22 mouse cellular contexts compared by ENCODE assay signal in the genomic region with DNA sequence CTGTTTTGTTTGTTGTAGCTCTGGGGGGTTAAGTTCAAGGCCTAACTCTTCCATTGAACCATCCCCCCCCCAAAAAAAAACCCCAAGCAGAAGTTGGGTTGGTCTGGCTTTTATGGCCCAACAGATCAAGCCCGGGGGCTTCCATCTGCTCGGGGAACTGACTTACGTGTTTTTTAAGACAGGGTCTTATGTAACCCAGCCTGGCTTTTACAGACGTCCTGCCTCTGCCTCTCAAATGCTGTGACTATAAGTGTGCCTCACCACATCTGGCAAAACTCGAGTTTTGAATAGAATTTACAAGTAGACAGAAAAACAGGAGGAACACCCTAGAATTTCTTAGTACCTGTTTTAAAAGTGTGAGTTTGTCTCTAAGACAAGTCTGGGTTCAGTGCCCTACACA. TPM values are rescaled to one million over a fixed set of nuclear protein-coding genes. Genes with fewer than 3 reads are reported as not detected.
A peak's percentile ranks its signal among the peaks of the same experiment; 100 is the strongest.
DNase-seq lines count a peak whose midpoint lies in the region; ATAC-seq and TF ChIP-seq lines count a peak whose summit lies in the region.
"Had no signal": no experiment of that assay in that cellular context is flagged by ENCODE, and none has a peak within 500 bp of the region (broad histone marks: within the 10 kb centered on the region; RNA-seq: fewer than 3 reads in every experiment).

No protein-coding gene starts in this region.

- no peak overlapping the region for H3K4me3 ChIP-seq in kidney, embryonic 16.5 days (ENCODE audit: low read length)
- H3K4me3 ChIP-seq in left cerebral cortex, adult 2 months: no peak overlapping the region
- H3K4me3 ChIP-seq: embryonic facial prominence, embryonic 12.5 days; forebrain, embryonic 15.5 days; heart, embryonic 12.5 days; hindbrain, embryonic 15.5 days had no signal

- 0 out of 2 replicates have a peak, but pooled peaks cover 3% of the 10 kb centered on the region for H3K27me3 ChIP-seq in kidney, embryonic 16.5 days (ENCODE audit: insufficient read depth, low read length)

- DNase-seq in cerebellum, adult 11 months: peak; percentile 7
- DNase-seq in cerebellum, postnatal 25 days: no peak
- DNase-seq in cerebellum, adult 9-11 months: peak; percentile 39
- no peak for DNase-seq in cerebellum, postnatal 4 days (ENCODE audit: low spot score in 2 of 2)
- DNase-seq in kidney, adult 9 months: no peak
- no peak for DNase-seq in left cerebral cortex, adult 2 months (ENCODE audit: extremely low spot score in 1 of 2, low spot score in 2 of 2)
- no peak for DNase-seq in left cerebral cortex, postnatal 10 days (ENCODE audit: extremely low spot score in 1 of 2, low spot score in 2 of 2)
- DNase-seq: adrenal gland, adult 8-10 months; adrenal gland, postnatal 36 days; B cell, adult 2 months; gastrocnemius, postnatal 10 days had no signal

- peak overlapping the region; percentile 37; the same call in 1 of the 2 replicates for H3K27ac ChIP-seq in kidney, embryonic 16.5 days (ENCODE audit: low read length)
- peak overlapping the region; percentile 91 for H3K27ac ChIP-seq in left cerebral cortex, adult 2 months
- H3K27ac ChIP-seq: embryonic facial prominence, embryonic 12.5 days; forebrain, embryonic 15.5 days; hindbrain, embryonic 15.5 days had no signal

- no peaks in the 10 kb centered on the region for H3K36me3 ChIP-seq in kidney, embryonic 16.5 days (ENCODE audit: insufficient read depth, low read length)
- H3K36me3 ChIP-seq: embryonic facial prominence, embryonic 12.5 days; forebrain, embryonic 15.5 days; heart, embryonic 12.5 days; hindbrain, embryonic 15.5 days had no signal

- WGBS in kidney, embryonic 16.5 days: 63% methylated on average over 5 of the region's 5 CpGs

- intact Hi-C loops in left cerebral cortex, adult 2 months (cut with DNase I): loop anchor here (10.0 kb wide), 1 partner anchor 337 kb away; a partner anchor contains a TSS
- intact Hi-C loops in left cerebral cortex, postnatal 10 days (cut with DNase I): no loop called here

- H3K9ac ChIP-seq in kidney, embryonic 16.5 days (replicated peaks; ENCODE audit: low read length): no peak overlapping the region
- H3K9ac ChIP-seq: embryonic facial prominence, embryonic 12.5 days; forebrain, embryonic 15.5 days; heart, embryonic 12.5 days; hindbrain, embryonic 15.5 days had no signal

- no peak for TF ChIP-seq CTCF in left cerebral cortex, adult 2 months (IDR thresholded peaks at IDR 0.05)

- no peak for ATAC-seq in kidney, embryonic 16.5 days (ENCODE audit: low FRiP score, low TSS enrichment)
- ATAC-seq: CD4-positive, CD25-positive, alpha-beta regulatory T cell, adult 4 months; forebrain, embryonic 15.5 days had no signal

- no peaks in the 10 kb centered on the region for H3K9me3 ChIP-seq in kidney, embryonic 16.5 days (ENCODE audit: low read length)
- H3K9me3 ChIP-seq: embryonic facial prominence, embryonic 12.5 days; forebrain, embryonic 15.5 days; G1E; heart, embryonic 12.5 days; hindbrain, embryonic 15.5 days had no signal

- H3K4me2 ChIP-seq in kidney, embryonic 16.5 days (replicated peaks; ENCODE audit: low read depth, low read length): no peak overlapping the region
- H3K4me2 ChIP-seq: embryonic facial prominence, embryonic 12.5 days; forebrain, embryonic 15.5 days; heart, embryonic 12.5 days; hindbrain, embryonic 15.5 days had no signal

- peaks cover 63% of the 10 kb centered on the region for H3K4me1 ChIP-seq in kidney, embryonic 16.5 days (ENCODE audit: insufficient read depth, low read length)

RNA-seq across cellular contexts. Expression of a gene that starts 14.8 kb away (rescaled TPM):
- 53.9 and 57.7 TPM in 2 replicates for polyA plus RNA-seq in kidney, embryonic 16.5 days (2015; fragmentation: Nextera tagmentation; extraction: Ambion mirVana)
- 100 to 1,000 TPM in 1 of 2 experiments, 10 to 100 TPM in 1; 99.3 to 120 TPM for total RNA-seq in left cerebral cortex, adult 2 months (2021)
- 10 to 100 TPM; 58.2 to 64.0 TPM for total RNA-seq in left cerebral cortex, postnatal 10 days (2021)

RNA-seq across cellular contexts. Expression of a gene that starts 19.9 kb away (rescaled TPM):
- 0.10 and 0.25 TPM in 2 replicates for polyA plus RNA-seq in kidney, embryonic 16.5 days (2015; fragmentation: Nextera tagmentation; extraction: Ambion mirVana)
- total RNA-seq in left cerebral cortex, adult 2 months (2021): 1 to 10 TPM in 1 of 2 experiments, under 1 TPM in 1; 0.82 to 1.6 TPM
- total RNA-seq in left cerebral cortex, postnatal 10 days (2021): under 1 TPM in 1 of 2 experiments, not detected in 1; 0.17 TPM
- total RNA-seq: G1E; heart, adult 8-10 months; heart, postnatal 36 days had no signal
- polyA plus RNA-seq: CD4-positive, CD25-positive, alpha-beta regulatory T cell, adult 4 months; forebrain, embryonic 11.5 days; G1E; heart, embryonic 12.5 days; heart, embryonic 16.5 days had no signal

RNA-seq across cellular contexts. Expression of a gene that starts 25.5 kb away (rescaled TPM):
- polyA plus RNA-seq in kidney, embryonic 16.5 days (2015; fragmentation: Nextera tagmentation; extraction: Ambion mirVana): 4.7 and 5.7 TPM in 2 replicates
- 10 to 100 TPM; 14.2 to 15.3 TPM for total RNA-seq in left cerebral cortex, adult 2 months (2021)
- total RNA-seq in left cerebral cortex, postnatal 10 days (2021): 10 to 100 TPM; 11.2 to 12.1 TPM
- total RNA-seq: G1E had no signal
- polyA plus RNA-seq: CD4-positive, CD25-positive, alpha-beta regulatory T cell, adult 4 months had no signal

RNA-seq across cellular contexts. Expression of a gene that starts 31.7 kb away (rescaled TPM):
- polyA plus RNA-seq in kidney, embryonic 16.5 days (2015; fragmentation: Nextera tagmentation; extraction: Ambion mirVana): 0.22 and 0.25 TPM in 2 replicates
- total RNA-seq in left cerebral cortex, adult 2 months (2021): under 1 TPM in 1 of 2 experiments, not detected in 1; 0.56 TPM
- total RNA-seq in left cerebral cortex, postnatal 10 days (2021): not detected
- polyA plus RNA-seq: CD4-positive, CD25-positive, alpha-beta regulatory T cell, adult 4 months; forebrain, embryonic 11.5 days; G1E; hindbrain, embryonic 15.5 days had no signal

RNA-seq across cellular contexts. Expression of a gene that starts 31.7 kb away (rescaled TPM):
- 75.0 and 87.0 TPM in 2 replicates for polyA plus RNA-seq in kidney, embryonic 16.5 days (2015; fragmentation: Nextera tagmentation; extraction: Ambion mirVana)
- total RNA-seq in left cerebral cortex, adult 2 months (2021): 10 to 100 TPM; 32.7 to 33.1 TPM
- 10 to 100 TPM; 30.1 to 33.4 TPM for total RNA-seq in left cerebral cortex, postnatal 10 days (2021)

Comparison
In these comparisons a context has a peak if more than half of its experiments do, and no peak if none do; other contexts are left out.
1. DNase-seq: peak in cerebellum, adult 11 months (single experiment) and cerebellum, adult 9-11 months (single experiment); none in cerebellum, postnatal 25 days (0 of 2), cerebellum, postnatal 4 days (0 of 2), kidney, adult 9 months (single experiment), left cerebral cortex, adult 2 months (0 of 2) and left cerebral cortex, postnatal 10 days (0 of 2).